Mouse (Mus musculus) hindbrain, embryonic 15.5 days (tissue): ENCODE data around the gene Cdca7l. TPM values are rescaled to one million over a fixed set of nuclear protein-coding genes. Genes with fewer than 3 reads are reported as not detected.

Experiments used
- ATAC-seq: fragments of 200-750 bp; cut with Nextera tagmentation; 2 replicates; pipeline ENCODE4 v1.8.0; 2017; ENCODE audit warnings: low read depth, moderate number of reproducible peaks, moderate TSS enrichment; ENCODE audit not compliant: low FRiP score
- H3K27ac ChIP-seq: fragments of 300-500 bp; sonication (generic); replicated peaks from 2 replicates; pipeline ENCODE4 v1.5.1; 2015; ENCODE audit warnings: mild to moderate bottlenecking, inconsistent platforms
- H3K27me3 ChIP-seq: fragments of 300-500 bp; sonication (generic); 2 replicates; pipeline ENCODE4 v1.6.1; 2015; ENCODE audit warnings: control low read depth, inconsistent platforms
- H3K36me3 ChIP-seq: fragments of 300-500 bp; sonication (generic); 2 replicates; pipeline ENCODE4 v1.6.1; 2015; ENCODE audit warnings: control low read depth, inconsistent platforms
- H3K4me1 ChIP-seq: fragments of 300-500 bp; sonication (generic); replicated peaks from 2 replicates; pipeline ENCODE4 v1.6.1; 2015; ENCODE audit warnings: control low read depth, inconsistent platforms
- H3K4me2 ChIP-seq: fragments of 300-500 bp; sonication (generic); 2 replicates; pipeline ENCODE4 v1.6.1; 2015; ENCODE audit warnings: moderate library complexity, mild to moderate bottlenecking, inconsistent platforms
- H3K4me3 ChIP-seq: fragments of 300-500 bp; sonication (generic); 2 replicates; pipeline ENCODE4 v1.5.1; 2015; ENCODE audit warnings: mild to moderate bottlenecking, inconsistent platforms
- H3K9ac ChIP-seq: fragments of 300-500 bp; sonication (generic); 2 replicates; pipeline ENCODE4 v1.6.1; 2015; ENCODE audit warnings: inconsistent platforms
- H3K9me3 ChIP-seq: fragments of 300-500 bp; sonication (generic); 2 replicates; pipeline ENCODE4 v1.6.1; 2016; ENCODE audit warnings: control low read depth, inconsistent platforms
- WGBS: fragments of 180-500 bp; shearing (Covaris S2); methylation state at CpG from one replicate; pipeline ENCODE4 v1.1.7; 2015; 5-methylcytosine and 5-hydroxymethylcytosine counted together
- polyA plus RNA-seq: library from polyadenylated mRNA; unstranded; fragments of >200 nt; fragmentation: Nextera tagmentation; extraction: Ambion mirVana; gene quantifications from 2 replicates; pipeline ENCODE4 v1.2.1, GENCODE M21; 2015

The Cdca7l gene
- polyA plus RNA-seq, 1 experiment from 2014 or later, result 5.9 TPM

GRCm38 (mm10) chr12:117915826-117916588, 111.9 kb downstream of the Cdca7l start:
- no peaks in the 10 kb centered on the region for H3K9me3 ChIP-seq
- no peak for ATAC-seq
- WGBS, result 38% methylated on average over 10 of the region's 10 CpGs

More at GRCm38 (mm10) chr12:117915826-117916588, 111.9 kb downstream of the Cdca7l start:
- Histone ChIP-seq H3K4me2 (no peak overlapping the region), H3K27ac (no peak overlapping the region), H3K4me1 (peaks cover 16% of the 10 kb centered on the region), H3K4me3 (no peak overlapping the region), H3K27me3 (no peaks in the 10 kb centered on the region), H3K9ac (no peak overlapping the region), H3K36me3 (no peaks in the 10 kb centered on the region)
